Mouse (Mus musculus): ENCODE measurements around the gene Pfkfb2.
"Not testable (repeated sequence)": the region's sequence is repeated elsewhere in the genome, so short reads cannot be mapped to it uniquely, and the experiment has no call there.

The Pfkfb2 gene

GRCm38 (mm10) chr1:130698601-130699000, 30.5 kb downstream of the Pfkfb2 start:
- DNase-seq (ENCODE audit: low read depth, low spot score): no peak

DNA sequence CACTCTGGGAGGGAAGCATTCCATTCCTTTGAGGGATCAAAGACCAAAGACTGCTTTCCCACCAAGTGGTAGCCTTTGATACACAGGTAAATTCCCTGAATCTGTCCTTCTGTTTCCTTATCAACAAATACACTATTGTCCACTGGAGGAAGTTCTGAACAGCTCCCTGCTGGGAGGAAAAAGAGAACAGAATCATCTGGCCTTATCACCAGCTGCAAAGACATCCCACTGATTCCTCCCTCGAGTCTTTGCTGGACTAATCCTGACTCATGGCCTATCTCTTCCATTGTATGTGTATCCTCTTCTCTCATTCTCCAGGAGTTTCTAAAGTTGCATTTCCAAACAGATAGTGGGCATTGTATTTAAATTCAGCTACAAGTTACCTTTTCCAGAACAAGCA, 45.1 kb downstream of the Pfkfb2 start:
- no peak for DNase-seq (ENCODE audit: low read depth, low spot score)

- no peak for DNase-seq (ENCODE audit: low read depth, low spot score)
Measured at GRCm38 (mm10) chr1:130681656-130682413, 47.2 kb downstream of the Pfkfb2 start.

GRCm38 (mm10) chr1:130681075-130681474, 48.0 kb downstream of the Pfkfb2 start:
- no peak for DNase-seq (ENCODE audit: low read depth, low spot score)

GRCm38 (mm10) chr1:130678551-130678950, 50.5 kb downstream of the Pfkfb2 start:
- no peak for DNase-seq (ENCODE audit: low read depth, low spot score)

GRCm38 (mm10) chr1:130663576-130663975, 65.5 kb downstream of the Pfkfb2 start:
- not testable (repeated sequence) for DNase-seq (ENCODE audit: low read depth, low spot score)

- no peak for DNase-seq (ENCODE audit: low read depth, low spot score)
Measured at GRCm38 (mm10) chr1:130661454-130661853, 67.6 kb downstream of the Pfkfb2 start, which contains the start of gene C4bp. Gene C4bp, minus strand, starts transcription at chr1:130661632.

DNA sequence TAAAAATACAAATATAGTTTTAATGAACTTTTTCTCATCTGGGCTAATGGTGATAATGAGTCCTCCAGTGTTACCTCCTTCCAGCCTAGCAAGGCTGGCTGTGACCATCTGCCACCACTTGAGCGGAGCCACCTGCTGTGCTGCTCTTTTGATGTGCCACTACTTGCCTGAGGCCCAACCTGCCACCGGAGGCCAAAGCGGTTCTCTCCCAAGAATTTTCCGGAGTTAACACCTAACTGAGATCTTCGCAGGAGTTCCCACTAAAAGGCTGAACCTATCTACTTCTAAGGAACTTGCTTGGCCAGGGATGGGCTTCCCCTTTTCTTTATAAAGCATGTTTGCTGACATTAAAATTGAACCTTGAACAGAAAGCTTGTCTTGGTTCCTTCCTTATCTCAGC, 69.4 kb downstream of the Pfkfb2 start:
- DNase-seq (ENCODE audit: low read depth, low spot score): not testable (repeated sequence)

DNA sequence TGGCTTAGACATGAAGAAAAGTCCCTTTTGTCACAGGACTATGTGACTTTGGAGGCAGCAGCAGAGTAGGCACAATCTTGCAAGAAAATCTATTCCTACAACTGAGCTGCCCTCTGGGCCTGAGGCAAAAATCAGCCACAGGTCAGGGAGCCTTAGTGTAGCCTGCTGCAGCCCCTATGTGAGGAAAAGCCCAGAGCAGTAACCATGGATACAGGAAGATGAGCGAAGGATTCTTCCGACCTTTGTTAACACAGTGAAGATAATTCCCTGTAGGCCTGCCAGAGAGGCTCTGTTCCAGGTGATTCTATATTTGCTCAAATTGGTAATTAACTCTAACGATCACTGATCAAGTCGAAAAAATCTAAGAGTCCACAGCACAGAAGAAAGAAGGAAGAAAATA, 85.0 kb downstream of the Pfkfb2 start:
- DNase-seq (ENCODE audit: low read depth, low spot score): no peak

DNA sequence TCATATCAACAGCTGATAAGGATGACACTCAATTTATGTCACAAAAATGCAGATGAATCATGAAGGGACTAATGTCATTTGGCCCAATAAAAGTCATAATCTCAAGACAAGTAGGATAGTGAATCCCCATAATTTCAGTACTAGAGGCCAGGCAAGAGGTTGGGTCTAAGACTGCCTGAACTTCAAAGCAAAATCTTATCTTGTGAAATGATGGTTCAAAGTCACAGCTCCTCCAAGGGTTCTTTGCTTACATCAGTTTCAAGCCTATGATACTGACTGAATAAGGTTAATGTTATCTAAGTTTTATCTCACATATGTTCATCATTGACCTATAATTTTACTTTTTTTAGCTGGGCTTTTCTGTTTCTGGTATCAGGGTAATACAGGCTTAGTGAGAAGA, 88.1 kb downstream of the Pfkfb2 start:
- no peak for DNase-seq (ENCODE audit: low read depth, low spot score)

Data from CD4-positive helper T cell, adult 2 months (primary cell).